Mouse (Mus musculus) T-helper 2 cell (primary cell): Measurements from ENCODE around the gene Srpk2.

Experiments used
- in situ Hi-C: fragments of 300-600 bp; cut with MboI, MseI; formaldehyde crosslinking; loops from one replicate; pipeline ENCODE4 v1.15.1; 2025; ENCODE audit warnings: high pct_unique_total_duplicates

Gene Srpk2

DNA sequence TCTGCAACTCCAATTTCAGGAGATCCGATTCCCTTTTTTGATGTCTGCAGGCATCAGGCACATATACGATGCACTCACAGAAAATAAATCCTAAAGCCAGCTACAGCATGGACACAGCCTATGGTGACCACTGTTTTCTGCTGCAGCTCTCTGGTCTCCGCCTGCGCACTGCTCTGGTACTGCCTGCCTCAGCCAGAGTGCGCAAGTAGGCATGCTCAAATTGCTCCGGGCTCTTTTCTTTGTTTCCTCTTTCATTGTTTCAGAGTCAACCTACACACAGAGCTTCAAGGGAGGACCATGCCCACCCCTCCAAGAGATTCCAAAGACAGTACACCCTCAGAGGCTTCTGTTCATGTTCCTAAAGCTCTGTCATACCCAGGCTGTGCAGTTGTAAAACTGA, 175.8 kb downstream of the Srpk2 start:
- in situ Hi-C loops, result loop anchor here (25.0 kb wide), 1 partner anchor 254 kb away; no protein-coding TSS in a partner anchor

DNA sequence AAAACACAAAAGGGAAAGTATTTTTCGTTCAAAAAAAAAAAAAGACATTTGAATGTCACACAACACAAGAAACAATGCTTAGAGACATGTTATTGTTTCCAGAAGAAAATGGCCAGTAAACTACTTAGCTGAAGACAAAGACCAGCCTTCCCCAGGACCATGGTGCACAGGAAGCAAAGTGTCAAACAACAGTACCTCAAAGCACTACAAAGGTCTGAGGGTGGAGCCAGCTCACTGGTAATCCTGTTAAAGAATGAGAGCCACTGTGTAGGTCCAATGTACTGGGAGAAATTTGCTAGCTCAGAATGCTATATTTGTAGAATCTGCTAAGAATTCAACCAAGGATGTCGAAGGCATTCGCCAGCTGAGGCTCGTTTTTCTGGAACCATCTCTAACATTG, 177.2 kb downstream of the Srpk2 start:
- in situ Hi-C loops, result loop anchor here (25.0 kb wide), 1 partner anchor 255 kb away; no protein-coding TSS in a partner anchor

DNA sequence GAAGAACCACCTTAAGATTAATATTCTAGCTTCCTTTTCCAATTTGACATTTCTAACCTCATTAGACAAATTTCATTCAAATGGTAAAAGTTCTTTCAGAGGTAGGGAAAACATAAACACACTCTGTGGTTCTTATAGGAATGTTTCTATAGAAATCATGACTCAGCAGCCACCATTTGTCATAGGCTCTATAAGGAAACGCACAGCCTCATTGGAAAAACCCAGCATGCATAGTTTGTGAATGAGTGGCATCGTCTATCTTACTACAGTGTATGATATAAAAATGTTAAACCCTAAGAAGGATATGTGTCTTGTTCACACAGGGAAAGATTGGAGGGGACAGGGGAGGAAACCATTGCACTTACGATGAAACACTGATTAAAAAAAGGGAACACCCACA, 178.8 kb downstream of the Srpk2 start:
- in situ Hi-C loops, result loop anchor here (25.0 kb wide), 1 partner anchor 257 kb away; no protein-coding TSS in a partner anchor

DNA sequence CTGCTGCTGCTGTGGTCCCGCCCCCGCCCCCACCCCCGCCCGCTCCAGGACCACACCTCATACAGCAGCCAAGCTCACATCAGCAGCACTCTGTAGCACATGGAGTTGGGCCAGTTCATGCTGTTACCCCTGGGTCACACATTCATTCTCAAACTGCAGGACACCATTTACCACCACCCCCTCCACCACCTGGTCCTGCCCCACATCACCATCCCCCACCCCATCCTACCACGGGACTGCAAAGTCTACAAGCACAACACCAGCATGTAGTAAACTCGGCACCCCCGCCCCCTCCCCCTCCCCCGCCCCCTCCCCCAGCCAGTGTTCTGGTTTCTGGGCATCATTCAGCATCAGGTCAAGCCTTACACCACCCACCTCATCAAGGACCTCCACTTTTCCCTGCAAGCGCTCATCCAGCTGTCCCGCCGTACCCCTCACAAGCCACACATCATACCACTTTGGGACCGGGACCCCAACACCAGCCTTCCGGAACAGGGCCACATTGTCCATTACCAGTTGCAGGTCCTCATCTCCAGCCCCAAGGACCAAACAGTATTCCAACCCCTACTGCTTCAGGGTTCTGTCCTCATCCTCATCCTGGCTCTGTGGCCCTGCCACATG, 182.0 kb downstream of the Srpk2 start:
- in situ Hi-C loops, result loop anchor here (25.0 kb wide), 1 partner anchor 260 kb away; no protein-coding TSS in a partner anchor

DNA sequence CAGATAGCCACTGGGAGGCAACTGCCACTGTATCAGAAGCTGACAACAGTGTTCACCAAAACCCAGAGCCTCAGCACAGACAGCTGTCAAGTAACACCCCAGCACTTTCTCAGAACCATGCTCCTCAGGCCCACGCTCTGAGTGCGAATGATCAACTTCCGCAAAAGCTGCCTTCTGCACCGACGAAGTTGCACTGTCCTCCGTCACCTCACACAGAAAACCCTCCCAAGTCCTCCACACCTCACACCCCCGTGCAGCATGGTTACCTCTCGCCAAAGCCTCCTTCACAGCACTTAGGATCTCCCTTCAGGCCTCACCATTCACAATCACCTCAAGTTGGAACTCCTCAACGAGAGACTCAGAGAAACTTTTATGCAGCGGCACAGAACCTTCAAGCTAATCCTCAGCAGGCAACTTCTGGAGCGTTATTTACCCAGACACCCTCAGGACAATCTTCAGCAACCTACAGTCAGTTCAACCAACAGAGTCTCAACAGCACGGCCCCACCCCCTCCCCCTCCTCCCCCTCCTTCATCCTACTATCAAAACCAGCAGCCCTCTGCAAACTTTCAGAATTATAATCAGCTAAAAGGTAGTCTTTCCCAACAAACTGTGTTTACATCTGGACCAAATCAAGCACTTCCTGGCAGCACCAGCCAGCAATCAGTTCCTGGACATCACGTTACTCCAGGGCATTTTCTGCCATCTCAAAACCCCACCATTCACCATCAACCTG, 182.7 kb downstream of the Srpk2 start:
- in situ Hi-C loops, result loop anchor here (25.0 kb wide), 1 partner anchor 261 kb away; no protein-coding TSS in a partner anchor

DNA sequence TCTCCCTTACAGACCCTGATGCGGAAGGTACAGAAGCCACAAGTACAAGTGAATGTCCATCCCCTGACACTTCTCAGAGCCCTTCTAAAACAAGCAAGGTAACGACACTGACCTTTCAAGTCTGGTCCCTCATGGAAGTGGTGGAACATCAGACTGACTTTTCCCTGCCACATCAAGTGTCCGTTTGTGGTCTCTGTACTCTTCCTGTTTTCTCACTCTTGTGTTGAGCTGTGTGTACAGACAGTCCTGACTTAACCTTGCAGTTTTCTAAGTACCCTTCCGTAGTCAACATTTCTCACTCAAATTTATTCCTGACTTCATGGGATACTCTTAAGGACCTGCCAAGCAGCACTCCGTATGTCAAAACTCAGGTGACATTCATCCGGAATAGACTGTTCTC, 183.7 kb downstream of the Srpk2 start:
- in situ Hi-C loops, result loop anchor here (25.0 kb wide), 1 partner anchor 262 kb away; no protein-coding TSS in a partner anchor

DNA sequence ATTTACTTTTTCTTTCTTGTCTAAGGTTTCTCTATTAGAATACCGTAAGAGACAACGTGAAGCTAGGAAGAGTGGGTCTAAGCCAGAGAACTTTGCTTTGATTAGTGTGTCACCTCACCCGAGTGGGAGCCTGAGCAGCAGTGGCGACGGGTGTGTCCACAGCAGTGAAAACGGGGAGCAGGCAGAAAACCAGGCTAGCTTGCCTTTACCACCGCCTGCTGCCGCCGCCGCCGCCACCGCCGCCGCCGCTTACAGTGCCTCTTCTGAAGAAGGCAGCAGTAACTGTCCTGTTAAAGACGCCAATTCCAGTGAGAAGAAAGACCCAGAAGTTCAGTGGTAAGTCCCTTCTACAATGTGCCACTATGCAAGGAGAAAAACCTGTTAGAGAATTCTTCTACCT, 185.2 kb downstream of the Srpk2 start:
- in situ Hi-C loops, result loop anchor here (25.0 kb wide), 1 partner anchor 1737 kb away; no protein-coding TSS in a partner anchor

DNA sequence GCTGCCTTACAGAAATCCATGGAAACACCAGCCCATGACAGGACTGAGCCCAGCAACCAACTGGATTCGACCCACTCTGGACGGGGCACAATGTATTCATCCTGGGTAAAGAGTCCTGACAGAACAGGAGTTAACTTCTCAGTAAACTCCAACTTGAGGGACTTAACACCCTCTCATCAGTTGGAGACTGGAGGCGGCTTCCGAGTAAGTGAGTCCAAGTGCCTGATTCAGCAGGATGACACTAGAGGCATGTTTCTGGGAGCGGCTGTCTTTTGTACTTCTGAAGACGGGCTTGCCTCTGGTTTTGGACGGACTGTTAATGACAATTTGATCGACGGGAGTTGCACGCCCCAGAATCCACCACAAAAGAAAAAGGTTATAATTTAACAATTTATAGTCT, 186.5 kb downstream of the Srpk2 start:
- in situ Hi-C loops, result loop anchor here (25.0 kb wide), 1 partner anchor 1736 kb away; no protein-coding TSS in a partner anchor

DNA sequence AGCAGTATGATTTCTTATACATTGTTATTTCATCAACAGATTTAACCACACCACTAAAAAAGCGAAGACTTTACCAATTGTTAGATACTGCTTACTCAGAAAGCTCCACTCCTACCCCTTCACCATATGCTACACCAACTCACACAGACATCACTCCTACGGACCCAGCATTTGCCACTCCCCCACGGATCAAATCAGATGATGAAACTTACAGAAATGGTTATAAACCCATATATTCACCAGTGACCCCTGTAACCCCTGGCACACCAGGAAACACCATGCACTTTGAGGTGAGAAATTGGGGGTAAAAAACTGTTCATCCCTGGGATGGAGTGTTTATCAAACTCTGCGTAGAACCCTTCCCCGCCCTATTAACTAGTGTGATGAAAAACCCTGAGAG, 187.5 kb downstream of the Srpk2 start:
- in situ Hi-C loops, result loop anchor here (25.0 kb wide), 1 partner anchor 1735 kb away; no protein-coding TSS in a partner anchor

DNA sequence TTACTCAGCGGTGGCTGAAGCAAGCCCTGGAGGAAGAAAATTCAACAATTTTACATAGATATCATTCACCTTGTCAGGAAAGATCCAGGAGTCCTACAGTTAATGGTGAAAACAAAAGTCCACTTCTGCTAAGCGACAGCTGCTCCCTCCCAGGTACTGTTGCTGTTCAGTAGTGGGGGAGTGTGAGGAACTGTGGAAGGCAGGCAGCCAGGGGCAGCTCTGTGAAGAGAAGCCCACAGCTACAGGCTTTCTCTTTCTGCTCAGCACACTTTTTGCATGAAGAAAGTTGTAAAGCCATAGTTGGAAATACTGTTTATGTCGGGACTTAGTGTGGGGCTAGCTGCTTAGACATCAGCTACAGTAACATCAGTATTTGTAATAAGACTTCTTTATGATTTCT, 188.0 kb downstream of the Srpk2 start:
- in situ Hi-C loops, result loop anchor here (25.0 kb wide), 1 partner anchor 1734 kb away; no protein-coding TSS in a partner anchor

DNA sequence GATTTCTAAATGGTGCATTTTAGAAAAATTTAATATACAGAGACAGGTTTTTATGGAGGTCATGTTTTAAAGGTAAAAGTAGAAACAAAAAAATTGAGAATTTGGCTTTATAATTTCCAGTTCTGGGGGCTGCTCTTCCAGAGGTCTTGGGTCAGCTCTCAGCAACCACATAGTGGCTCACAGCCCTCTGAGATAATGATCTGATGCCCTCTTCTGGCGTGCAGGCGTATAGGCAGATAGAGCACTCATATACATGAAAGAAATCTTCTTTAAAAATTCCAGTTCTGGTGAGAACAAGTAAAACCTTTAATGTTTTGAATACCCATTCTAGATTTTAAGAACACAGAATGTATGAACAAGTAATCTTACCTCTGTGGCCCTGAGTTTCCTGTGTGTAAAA, 193.6 kb downstream of the Srpk2 start:
- in situ Hi-C loops, result loop anchor here (25.0 kb wide), 1 partner anchor 1728 kb away; no protein-coding TSS in a partner anchor

DNA sequence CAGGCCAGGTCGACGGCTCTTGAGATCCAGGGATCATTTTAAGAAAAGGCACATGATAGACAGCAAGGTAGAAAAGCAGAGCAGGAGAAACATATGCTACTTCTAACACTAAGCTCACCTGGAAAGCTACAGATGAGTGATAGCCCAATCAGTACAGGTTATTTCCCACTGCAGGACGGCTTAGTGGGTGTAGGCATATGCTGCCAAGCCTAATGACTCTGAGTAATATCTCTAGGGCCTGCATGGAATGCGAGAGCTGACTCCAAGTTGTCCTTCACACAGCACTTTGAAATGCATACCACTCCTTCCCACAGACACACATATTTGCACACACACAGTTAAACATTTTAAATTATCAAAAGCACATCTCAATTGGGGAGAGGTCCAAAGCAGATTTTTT, 195.2 kb downstream of the Srpk2 start:
- in situ Hi-C loops, result loop anchor here (25.0 kb wide), 1 partner anchor 1727 kb away; no protein-coding TSS in a partner anchor

DNA sequence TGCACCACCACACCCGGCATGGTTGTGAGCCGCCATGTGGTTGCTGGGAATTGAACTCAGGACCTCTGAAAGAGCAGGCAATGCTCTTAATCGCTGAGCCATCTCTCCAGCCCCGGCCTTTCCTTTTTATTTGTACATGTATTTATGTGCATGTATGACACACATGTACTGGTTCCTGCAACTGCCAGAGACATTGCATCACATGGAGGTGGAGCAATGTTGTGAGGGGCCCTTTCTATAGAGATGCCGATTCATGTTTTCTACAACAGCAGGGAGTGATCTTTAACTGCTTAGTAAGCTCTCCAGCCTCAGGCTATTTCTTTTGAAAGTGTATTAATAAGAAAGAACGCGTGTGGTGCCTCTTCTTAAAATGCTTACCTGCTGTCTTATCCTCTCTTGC, 200.6 kb downstream of the Srpk2 start:
- in situ Hi-C loops, result loop anchor here (25.0 kb wide), 1 partner anchor 1722 kb away; no protein-coding TSS in a partner anchor

DNA sequence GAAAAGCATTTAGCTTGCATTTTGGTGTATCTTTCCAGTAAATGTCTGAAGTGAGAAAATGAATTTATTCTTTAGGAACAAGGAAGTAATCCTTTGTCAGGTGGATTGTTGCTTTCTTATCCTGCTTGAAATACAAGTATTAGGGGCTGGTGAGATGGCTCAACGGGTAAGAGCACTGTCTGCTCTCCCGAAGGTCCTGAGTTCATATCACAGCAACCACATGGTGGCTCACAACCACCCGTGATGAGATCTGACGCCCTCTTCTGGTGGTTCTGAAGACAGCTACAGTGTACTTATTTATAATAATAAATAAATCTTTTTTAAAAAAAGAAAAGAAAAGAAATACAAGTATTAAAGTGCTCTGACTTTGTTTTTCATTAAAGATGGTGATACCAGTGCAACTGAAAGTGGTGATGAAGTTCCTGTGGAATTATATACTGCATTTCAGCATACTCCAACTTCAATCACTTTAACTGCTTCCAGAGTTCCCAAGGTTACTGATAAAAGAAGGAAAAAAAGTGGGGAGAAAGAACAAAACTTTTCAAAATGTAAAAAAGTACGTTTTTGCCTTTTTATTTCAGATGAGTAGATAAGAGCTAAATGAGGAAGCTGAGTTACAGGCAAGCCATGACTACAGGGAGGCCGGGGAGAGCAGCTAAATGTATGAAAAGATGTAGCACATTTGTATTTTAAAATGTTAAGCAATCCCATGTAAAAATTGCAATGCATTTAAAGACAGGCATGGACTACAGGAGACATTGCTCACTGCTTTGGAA, 211.1 kb downstream of the Srpk2 start:
- in situ Hi-C loops, result loop anchor here (5.0 to 25.0 kb wide), 2 partner anchors 56 to 1214 kb away; partner anchors contain the start of gene Nub1

DNA sequence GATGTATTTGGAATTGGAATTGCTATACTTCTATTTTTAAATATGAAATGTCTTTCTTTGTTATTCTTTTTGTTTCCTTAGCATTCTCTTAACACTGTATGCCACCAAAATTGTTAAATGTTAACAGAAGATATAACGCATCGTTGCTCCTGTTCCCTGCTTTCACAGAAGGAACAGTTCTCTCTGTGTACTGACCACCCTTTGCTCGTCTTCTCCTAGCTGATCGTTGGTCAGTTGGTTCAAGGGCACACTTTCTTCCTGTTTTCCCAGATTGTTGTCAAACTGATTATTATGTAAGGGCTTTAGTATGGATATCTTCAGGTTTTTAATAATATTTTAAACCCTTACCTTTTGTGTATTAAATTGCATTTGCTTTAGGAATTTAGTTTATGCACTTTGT, 217.9 kb downstream of the Srpk2 start:
- in situ Hi-C loops, result loop anchor here (25.0 kb wide), 1 partner anchor 1221 kb away; the partner anchor contains the start of gene Nub1

DNA sequence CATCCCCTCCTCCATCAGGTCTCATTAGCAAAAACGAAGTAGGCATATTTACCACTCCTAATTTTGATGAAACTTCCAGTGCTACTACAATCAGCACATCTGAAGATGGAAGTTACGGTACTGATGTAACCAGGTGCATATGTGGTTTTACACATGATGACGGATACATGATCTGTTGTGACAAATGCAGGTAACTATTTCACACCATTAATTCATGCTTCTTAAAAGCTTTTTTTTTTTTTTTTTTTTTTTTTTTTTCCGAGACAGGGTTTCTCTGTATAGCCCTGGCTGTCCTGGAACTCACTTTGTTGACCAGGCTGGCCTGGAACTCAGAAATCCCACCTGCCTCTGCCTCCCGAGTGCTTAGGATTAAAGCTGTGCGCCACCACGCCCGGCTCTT, 219.7 kb downstream of the Srpk2 start:
- in situ Hi-C loops, result loop anchor here (25.0 kb wide), 1 partner anchor 1223 kb away; the partner anchor contains the start of gene Nub1

DNA sequence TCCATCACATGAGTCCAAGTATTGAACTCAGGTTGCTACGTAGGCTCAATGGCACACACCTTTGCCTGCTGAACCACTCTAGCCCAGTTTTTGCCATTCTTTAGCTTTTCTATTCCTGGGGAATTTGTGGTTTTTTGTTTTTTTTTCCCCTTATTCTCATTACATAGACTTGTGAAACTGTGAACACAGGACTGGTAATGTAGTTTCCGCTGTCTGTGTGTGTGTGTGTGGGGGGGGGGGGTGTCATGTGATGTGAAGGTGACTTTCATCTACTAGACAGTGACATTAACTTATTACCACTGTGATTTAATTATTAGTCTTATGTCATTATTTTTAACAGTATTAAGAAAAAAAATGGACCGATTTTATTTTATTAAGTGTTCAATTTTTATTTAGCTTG, 220.2 kb downstream of the Srpk2 start:
- in situ Hi-C loops, result loop anchor here (25.0 kb wide), 1 partner anchor 1223 kb away; the partner anchor contains the start of gene Nub1

DNA sequence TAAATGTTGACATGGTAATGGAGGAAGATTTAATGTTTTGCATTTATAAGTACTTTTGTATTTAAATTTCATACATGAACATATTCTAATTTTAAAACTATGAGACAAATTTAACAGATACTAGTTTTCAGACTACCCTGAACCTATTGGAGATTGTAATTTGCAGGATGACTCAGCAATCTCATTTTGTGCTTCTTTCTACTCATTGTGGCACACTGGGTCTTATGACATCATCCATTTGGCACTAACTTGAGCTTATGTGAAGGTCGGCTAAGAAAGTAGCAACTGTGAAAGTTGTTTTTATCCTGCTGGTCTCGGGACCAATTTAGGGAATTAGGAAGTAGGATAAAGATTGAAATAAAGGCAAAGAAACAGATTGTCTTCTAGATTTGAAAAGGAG, 222.7 kb downstream of the Srpk2 start:
- in situ Hi-C loops, result loop anchor here (25.0 kb wide), 1 partner anchor 1226 kb away; the partner anchor contains the start of gene Nub1

DNA sequence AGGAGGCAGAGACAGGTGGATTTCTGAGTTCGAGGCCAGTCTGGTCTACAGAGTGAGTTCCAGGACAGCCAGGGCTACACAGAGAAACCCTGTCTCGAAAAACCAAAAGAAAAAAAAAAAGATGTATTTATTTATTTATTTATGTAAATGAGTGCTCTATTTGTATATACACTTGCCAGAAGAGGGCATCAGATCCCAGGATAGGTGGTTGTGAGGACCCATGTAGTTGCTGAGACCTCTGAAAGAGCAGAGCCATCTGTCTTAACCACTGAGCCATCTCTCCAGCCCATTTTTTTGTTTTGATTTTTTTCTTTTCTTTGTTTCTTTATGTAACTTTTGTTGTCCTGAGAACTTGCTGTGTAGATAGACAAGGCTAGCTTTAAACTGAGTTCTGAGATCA, 230.9 kb downstream of the Srpk2 start:
- in situ Hi-C loops, result loop anchor here (25.0 kb wide), 1 partner anchor 1234 kb away; the partner anchor contains the start of gene Nub1
